Mouse (Mus musculus): ENCODE data around the gene Ddx55.
"Not testable (repeated sequence)": the region's sequence is repeated elsewhere in the genome, so short reads cannot be mapped to it uniquely, and the experiment has no call there.

DNA sequence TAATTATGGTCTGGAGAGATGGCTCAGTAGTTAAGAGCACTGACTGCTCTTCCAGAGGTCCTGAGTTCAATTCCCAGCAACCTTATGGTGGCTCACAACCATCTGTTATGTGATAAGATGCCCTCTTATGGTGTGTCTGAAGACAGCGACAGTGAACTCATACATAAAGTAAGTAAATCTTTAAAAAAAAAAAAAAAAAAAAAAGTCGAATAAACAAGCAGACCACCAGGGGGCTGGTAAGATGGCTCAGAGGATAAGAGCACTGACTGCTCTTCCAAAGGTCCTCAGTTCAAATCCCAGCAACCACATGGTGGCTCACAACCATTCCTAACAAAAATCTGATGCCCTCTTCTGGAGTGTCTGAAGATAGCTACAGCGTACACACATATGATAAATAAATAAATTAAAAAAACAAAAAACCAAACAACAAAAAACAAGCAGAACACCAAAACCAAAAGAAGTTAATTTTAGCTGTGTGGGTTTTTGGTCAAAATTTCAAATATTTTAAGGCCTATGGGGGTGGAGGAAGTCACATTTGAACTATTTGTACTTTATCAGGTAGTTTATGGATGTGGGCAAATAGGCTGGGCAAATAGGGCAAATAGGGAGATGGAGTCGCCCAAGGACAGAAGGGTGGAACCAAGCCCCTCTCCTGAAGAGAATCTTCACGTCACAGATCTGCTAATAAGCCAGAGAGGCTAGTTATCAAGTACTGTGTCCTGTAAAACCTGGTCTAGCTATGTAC, 1.1 kb upstream of the Ddx55 start:
- not testable (repeated sequence) for TF ChIP-seq CTCF (IDR thresholded peaks at IDR 0.05; ENCODE audit: control insufficient read depth, insufficient read depth, insufficient replicate concordance, low read depth, low read length); POLR2A (IDR thresholded peaks at IDR 0.05; ENCODE audit: control insufficient read depth, low read depth, low read length)

Measured in testis, adult 2 months (tissue).